Mouse (Mus musculus): ENCODE measurements around the gene Garnl3. TPM values are rescaled to one million over a fixed set of nuclear protein-coding genes. Genes with fewer than 3 reads are reported as not detected.

Garnl3 gene
- total RNA-seq, 2 experiments from 2014 or later: 11.6 to 15.3 TPM

Other genes starting within 250 kb of the Garnl3 start
- gene Rpl12, start 170.1 kb downstream of the Garnl3 start, total RNA-seq (2021): 100 to 1,000 TPM; 165 to 189 TPM
- gene Lrsam1, start 170.0 kb downstream of the Garnl3 start, total RNA-seq (2021): 10 to 100 TPM; 18.4 to 27.1 TPM
- gene Slc2a8, start 149.6 kb downstream of the Garnl3 start, total RNA-seq (2021): 10 to 100 TPM; 18.8 to 19.4 TPM
- 10 to 100 TPM; 31.0 to 31.6 TPM for gene Angptl2, start 84.4 kb upstream of the Garnl3 start, total RNA-seq (2021)
- 1 to 10 TPM; 3.6 to 4.3 TPM for gene Ralgps1, start 239.8 kb upstream of the Garnl3 start, total RNA-seq (2021)

All from adrenal gland, postnatal 36 days (tissue).